Mouse (Mus musculus) T-helper 17 cell (primary cell): ENCODE results near the gene Efl1.

Experiments
- in situ Hi-C, 2 experiments: fragments of 300-600 bp; cut with MboI, MseI; formaldehyde crosslinking; loops; 1 replicate in 1 of 2; 2 replicates in 1 of 2; pipeline ENCODE4 v1.15.1; 2025; ENCODE audit warnings: high pct_unique_total_duplicates in 2 of 2

Efl1 gene

GRCm38 (mm10) chr7:82808257-82808656 is 159.8 kb downstream of the Efl1 start:
- in situ Hi-C loops, result no loop called here

DNA sequence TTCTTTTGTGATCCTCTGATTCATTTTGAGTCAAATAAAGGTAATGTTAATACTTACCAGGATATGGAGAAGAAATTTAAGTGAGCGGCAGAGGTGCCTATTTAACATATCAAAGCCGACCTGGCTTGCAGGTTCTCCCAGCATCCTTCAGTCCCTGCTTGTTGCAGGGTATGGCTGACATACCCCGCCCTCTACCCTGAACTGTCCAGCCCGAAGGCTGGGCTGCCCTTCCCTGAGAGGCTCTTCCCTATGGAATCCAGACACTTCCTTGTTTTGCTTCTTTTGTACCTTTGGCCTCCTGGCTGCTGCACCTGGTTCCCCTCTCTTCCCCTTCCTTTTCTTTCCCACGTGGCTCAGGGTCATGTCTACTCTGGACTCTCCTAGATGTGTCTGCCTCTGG is 160.7 kb downstream of the Efl1 start:
- in situ Hi-C loops, result no loop called here

DNA sequence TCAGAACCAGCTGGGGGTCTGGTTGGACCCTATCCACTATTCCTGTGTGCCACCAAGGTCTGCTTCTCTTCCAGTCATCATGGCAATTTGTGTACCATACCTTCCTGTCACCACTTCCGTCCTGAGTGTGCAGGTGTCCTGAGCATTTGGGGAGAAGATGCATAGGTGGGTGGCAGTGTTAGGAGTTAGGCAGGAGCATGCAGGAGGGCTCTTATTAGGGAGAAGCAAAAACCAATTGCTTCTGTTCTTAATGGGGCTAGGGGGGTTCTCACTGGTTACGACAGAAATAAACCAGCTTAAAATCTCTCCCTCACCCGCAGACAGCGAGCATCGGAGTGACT is 162.4 kb downstream of the Efl1 start:
- in situ Hi-C loops, result no loop called here

- in situ Hi-C loops, result no loop called here
Observed at GRCm38 (mm10) chr7:82811140-82811851, 162.9 kb downstream of the Efl1 start.

- in situ Hi-C loops, result no loop called here
Observed at GRCm38 (mm10) chr7:82812186-82813155, 164.1 kb downstream of the Efl1 start.

DNA sequence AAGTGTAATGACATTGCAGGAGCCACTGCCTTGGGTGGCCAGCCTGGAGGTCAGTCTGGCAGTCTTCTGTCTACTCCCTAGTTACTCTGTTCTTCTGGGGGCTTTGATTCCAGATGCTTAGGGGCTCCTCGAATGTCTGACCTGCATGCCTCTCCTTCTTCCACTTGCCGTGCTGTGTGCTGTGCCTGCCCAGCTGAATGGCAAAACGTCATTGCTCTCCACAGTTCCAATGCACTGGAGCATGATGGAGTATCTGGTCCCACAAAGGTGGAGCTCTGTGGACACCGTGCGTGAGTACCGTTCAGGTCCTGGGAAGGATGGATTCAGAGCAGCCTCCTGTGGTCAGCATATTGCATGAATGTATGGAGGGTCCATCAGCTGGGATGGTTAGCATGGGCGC is 171.1 kb downstream of the Efl1 start:
- in situ Hi-C loops, result no loop called here

- in situ Hi-C loops, result no loop called here
Observed at GRCm38 (mm10) chr7:82820661-82821060, 172.2 kb downstream of the Efl1 start.

GRCm38 (mm10) chr7:82821501-82821900 is 173.1 kb downstream of the Efl1 start:
- in situ Hi-C loops, result no loop called here

DNA sequence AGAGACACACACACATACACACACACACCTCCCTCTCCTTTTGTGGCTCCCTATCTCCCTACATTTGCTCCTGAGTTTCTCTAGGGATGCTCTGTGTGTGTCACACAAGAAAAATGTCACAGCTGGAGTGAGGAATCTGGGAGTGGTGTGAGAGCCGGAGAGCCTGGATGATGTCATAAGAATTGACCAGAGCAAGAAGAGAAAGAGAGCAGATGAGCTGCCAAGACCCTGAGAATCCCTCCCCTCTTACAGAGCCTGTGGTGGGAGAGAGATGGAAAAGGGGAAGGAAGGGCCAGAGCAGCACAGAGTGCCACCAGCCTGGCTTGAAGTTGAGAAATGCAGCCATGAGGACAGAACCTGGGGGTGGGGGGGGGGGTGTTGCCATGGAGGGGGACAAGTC is 174.1 kb downstream of the Efl1 start:
- in situ Hi-C loops, result no loop called here
